Mouse (Mus musculus): ENCODE data around the gene Man1a.

Man1a gene

GRCm38 (mm10) chr10:54076420-54076819 lies at the start of gene Man1a:
Gene Man1a (minus strand): TSS chr10:54076609.
- in situ Hi-C loops (cut with MboI, MseI) = no loop called here

DNA sequence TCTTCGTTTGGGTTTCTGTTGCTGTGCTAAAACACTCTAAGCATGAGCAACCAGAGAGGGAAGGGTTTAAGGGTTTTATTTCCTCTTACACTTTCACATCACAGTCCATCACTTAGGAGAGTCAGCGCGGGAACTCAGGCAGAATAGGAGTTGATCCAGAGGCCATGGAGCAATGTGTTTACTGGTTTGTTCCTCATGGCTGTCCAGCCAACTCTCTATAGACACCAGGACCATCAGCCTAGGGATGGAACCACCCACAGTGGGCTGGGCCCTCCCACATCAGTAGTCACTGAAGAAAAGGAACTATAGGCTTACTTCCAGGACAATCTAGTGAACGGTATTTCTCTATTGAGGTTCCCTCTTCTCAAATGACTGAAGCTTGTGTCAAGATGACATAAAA lies 45.4 kb upstream of the Man1a start:
- in situ Hi-C loops (cut with MboI, MseI) = loop anchor here (10.0 kb wide), 1 partner anchor 133 kb away; no protein-coding TSS in a partner anchor

- in situ Hi-C loops (cut with MboI, MseI) = loop anchor here (10.0 kb wide), 1 partner anchor 134 kb away; no protein-coding TSS in a partner anchor
These were observed 44.0 kb upstream of the Man1a start for GRCm38 (mm10) chr10:54120375-54120774.

DNA sequence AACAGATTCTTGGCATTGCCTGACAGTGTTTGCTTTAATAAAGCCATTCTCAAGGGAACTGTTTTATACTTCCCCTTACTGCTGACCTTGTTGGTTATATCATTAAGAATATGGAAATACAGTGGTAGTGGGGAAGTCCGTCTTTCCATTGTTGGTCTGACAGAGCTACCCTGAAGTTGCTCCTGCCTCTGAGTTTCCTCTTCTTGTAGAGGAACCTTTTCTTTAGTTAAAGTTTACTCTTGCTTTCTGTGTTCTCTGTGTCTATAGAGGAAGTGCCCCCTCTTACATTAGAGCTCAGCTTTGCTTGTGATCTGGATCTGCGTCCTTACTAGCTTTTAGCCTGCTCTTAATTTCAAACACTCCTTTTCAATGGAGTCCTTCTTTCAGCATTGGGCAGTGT lies 42.9 kb upstream of the Man1a start:
- in situ Hi-C loops (cut with MboI, MseI) = no loop called here

GRCm38 (mm10) chr10:54118223-54118912 lies 42.0 kb upstream of the Man1a start:
- in situ Hi-C loops (cut with MboI, MseI) = no loop called here

- in situ Hi-C loops (cut with MboI, MseI) = no loop called here
These were observed 41.4 kb upstream of the Man1a start for GRCm38 (mm10) chr10:54117763-54118162.

GRCm38 (mm10) chr10:54103671-54104070 lies 27.3 kb upstream of the Man1a start:
- in situ Hi-C loops (cut with MboI, MseI) = no loop called here

DNA sequence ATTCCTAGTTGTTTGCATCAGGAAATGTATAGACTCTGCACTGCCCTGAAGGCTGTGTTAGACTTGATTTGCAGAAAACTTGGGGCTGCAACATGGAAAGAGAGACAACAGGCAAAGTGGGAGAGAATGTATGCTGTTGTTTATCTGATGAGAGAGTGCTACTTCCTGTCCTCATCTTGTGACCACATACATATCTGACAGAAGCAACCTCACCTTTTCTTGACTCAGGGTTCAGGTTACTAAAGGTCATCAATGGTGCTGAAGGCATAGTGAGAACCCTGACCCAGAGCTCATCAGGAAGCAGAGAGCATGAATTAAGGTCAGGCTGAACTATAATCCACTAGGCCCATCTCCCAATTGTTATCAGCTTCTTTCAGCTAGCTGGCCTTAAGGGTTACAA lies 15.7 kb upstream of the Man1a start:
- in situ Hi-C loops (cut with MboI, MseI) = no loop called here

DNA sequence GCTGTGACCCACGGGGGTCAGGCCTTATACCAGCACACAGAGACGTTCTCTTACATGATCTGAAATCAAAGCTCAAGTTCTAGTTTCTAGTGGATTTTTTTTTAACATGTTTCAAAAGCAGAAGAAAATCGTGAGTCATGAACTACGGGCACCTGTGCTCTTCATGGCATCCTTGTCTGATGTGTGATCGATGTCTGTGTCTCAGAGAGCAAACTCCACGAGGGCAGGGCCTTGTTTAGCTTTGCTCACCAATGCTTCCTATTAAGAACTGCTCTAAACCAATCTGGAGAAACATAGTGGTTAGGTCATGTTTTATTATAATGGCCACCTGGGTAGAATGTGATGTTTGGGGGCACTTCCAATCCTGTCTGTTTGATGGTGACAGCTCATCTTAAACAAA lies 13.5 kb upstream of the Man1a start:
- in situ Hi-C loops (cut with MboI, MseI) = loop anchor here (10.0 kb wide), 1 partner anchor 155 kb away; no protein-coding TSS in a partner anchor

DNA sequence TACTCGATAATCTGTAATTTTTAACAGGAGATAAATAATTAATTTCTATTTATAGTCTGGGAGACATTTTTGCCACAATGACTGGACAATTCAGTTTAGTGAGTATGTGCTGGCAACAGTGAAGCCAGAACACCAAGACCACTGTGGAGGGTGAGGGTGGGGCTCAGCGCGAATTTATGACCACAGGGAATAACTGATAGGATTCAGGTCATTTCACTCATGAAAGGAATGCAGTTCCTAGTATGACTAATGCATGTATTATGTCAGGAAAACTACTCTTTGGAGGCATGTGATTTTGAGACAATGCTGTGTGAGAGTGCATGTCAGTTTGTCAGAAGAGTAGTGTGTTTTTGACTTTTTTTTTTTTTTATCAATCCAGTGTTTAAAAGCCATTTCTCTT lies 10.9 kb upstream of the Man1a start:
- in situ Hi-C loops (cut with MboI, MseI) = loop anchor here (10.0 kb wide), 1 partner anchor 157 kb away; no protein-coding TSS in a partner anchor

- in situ Hi-C loops (cut with MboI, MseI) = loop anchor here (10.0 kb wide), 1 partner anchor 160 kb away; no protein-coding TSS in a partner anchor
These were observed 8.7 kb upstream of the Man1a start for GRCm38 (mm10) chr10:54085073-54085472.

DNA sequence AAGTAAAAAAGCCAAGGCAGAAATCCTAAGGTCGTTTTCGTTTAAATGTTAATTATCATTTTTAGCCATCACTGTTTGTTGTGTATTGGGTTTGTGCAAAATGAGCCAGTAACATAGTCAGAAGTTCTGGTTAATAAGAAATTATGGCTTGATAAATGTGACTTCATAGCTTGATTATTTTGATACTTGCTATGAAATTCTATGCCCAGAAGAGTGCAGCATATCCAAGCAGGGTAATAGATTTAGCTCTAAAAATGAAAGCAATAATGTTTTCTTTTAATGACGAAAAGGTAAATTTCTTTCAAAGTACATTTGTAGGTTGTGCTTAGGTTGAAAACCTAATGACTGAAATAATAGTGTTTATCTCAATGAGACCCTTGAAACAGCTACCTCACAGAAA lies 596 bp upstream of the Man1a start:
- in situ Hi-C loops (cut with MboI, MseI) = no loop called here

DNA sequence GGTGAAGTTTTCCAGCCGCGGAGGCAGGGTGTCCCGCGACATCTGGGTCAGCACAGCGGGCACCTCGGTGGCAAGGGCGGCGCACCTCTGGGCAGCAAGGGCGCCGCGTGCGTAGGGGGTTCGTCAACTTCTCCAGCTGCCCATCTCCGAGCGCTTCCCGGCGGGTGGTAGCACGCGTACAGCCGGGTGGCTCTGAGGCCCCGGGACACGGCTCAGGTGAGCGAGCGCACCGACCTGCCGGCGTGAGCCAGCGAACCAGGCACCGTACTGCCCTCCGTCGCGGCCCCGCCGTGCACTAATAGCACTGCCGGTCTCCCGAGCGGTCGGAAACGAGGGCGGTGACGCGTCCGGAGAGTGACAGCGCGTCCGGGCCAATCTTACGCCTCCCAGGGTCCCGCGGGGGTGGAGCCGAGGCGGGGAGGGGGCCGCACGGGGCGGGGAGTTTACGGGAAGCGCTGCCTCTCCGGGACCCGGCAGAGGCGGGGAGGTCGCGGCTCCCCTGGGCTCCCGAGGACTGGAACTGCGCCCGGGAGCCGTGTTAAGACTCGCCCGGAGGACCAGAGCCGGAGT lies 883 bp downstream of the Man1a start:
- in situ Hi-C loops (cut with MboI, MseI) = no loop called here

DNA sequence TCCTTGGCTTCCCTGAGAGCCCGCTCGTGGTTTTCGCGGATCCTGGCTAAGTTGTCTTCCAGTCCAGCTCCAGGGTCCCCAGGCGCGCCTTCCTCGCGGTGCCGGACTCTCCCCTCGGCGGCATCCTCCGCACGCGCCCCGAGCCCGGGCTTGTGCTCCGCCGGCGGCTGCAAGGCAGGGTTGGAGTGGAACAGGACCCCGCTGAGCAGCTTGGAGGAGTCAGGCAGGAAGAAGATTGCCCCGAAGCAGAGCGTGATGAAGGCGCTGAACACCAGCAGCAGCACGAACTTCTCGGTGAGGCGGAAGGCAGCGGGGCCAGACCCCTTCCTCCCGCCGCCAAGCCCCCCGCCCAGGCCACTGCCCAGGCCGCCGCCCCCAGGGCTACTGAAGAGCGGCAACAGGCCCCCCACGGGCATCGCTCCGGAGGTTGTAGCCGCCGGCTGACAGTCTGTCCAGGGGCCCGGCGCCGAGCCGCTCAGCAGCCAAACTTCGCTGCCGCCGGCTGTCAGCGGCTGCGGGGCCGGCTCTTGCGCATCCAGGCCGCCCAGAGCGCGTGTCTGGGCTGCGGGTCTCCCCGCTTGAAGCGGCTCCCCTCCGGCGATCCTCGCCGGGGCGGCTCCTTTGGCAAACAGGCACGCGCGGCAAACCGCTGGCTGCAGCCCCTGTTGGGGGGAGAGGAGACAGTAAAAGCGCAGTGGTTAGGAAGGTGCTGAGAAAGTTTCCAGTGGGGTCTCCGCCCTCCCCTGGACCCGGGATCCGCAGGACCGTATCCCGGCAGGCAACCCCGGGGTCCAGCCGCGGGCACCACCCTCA lies 1.6 kb downstream of the Man1a start:
- in situ Hi-C loops (cut with MboI, MseI) = loop anchor here (5.0 kb wide), 1 partner anchor 38 kb away; no protein-coding TSS in a partner anchor

GRCm38 (mm10) chr10:54074247-54074608 lies 2.2 kb downstream of the Man1a start:
- in situ Hi-C loops (cut with MboI, MseI) = loop anchor here (5.0 kb wide), 1 partner anchor 37 kb away; no protein-coding TSS in a partner anchor

- in situ Hi-C loops (cut with MboI, MseI) = loop anchor here (5.0 kb wide), 1 partner anchor 36 kb away; no protein-coding TSS in a partner anchor
These were observed 2.7 kb downstream of the Man1a start for GRCm38 (mm10) chr10:54073641-54074203.

- in situ Hi-C loops (cut with MboI, MseI) = loop anchor here (5.0 kb wide), 1 partner anchor 35 kb away; no protein-coding TSS in a partner anchor
These were observed 4.1 kb downstream of the Man1a start for GRCm38 (mm10) chr10:54072336-54072735.

DNA sequence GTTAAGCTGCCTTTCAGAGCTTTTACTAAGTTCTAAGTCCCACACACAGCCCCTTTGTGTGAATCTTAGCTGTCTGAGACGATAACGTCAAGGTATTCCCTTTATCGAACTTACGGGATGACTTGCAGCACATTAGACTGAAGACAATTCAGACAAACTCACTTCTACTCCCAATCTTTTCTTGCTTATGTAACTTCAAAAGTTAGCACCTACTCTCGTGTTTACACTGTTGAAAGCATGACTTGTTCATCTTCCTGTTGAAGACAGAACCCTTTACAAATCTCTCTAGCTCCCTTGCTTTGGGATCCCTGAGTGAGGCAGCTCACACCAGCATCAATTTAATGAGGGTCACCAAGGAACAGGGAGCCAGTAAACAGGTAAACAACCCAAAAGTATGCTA lies 5.9 kb downstream of the Man1a start:
- in situ Hi-C loops (cut with MboI, MseI) = loop anchor here (5.0 kb wide), 1 partner anchor 33 kb away; no protein-coding TSS in a partner anchor

DNA sequence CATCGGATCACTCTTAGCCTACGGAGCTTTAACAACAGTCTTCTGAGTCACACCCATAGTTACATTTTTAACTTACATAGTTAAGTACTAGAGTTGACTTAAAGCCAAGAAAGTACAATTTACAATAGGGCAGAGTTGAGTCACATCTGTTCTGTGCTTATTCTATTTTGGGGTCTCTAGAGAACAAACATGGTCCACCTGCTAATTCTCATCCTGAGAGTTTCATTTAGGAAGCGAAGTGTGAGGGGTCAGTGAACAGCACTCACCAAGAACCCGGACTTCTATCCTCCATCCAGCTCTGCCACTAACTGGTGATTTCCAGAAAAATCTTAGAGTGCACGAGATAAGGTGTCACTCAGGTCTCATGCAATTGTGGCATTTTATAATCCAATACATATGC lies 7.0 kb downstream of the Man1a start:
- in situ Hi-C loops (cut with MboI, MseI) = loop anchor here (10.0 kb wide), 1 partner anchor 205 kb away; no protein-coding TSS in a partner anchor

GRCm38 (mm10) chr10:54066683-54067082 lies 9.7 kb downstream of the Man1a start:
- in situ Hi-C loops (cut with MboI, MseI) = loop anchor here (10.0 kb wide), 1 partner anchor 202 kb away; no protein-coding TSS in a partner anchor

DNA sequence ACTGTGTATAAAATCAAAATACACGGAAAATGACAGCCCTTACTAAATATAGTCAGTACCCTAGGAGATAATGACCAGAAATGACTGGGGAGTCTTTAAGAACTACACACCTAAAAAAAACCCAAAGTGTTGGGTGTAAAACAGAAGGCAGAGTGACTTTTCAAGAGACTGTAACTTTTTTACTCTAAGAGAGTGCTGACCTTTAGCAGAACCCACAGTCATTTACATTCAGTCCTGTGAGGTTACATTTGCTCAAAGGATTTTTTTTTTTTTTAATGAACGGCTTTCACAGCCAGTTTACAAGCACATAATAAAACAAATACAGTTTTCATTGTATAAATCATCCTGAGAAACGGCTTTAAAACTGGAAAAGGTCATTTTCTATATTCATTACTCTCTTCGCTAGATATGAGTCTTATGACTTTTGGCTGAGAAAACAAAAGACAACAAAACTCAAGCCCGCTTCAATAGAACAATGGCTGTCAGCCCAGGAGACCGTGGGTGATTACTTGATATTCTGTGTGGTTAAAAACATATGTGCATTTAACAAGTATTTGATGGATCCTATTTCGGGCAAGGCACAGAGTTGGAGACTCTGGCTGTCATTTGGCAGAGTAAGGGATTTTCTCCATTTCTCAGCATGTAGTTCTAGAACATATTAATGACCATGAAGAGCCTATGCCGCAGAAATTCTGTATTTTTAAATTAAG lies 12.7 kb downstream of the Man1a start:
- in situ Hi-C loops (cut with MboI, MseI) = loop anchor here (10.0 kb wide), 1 partner anchor 199 kb away; no protein-coding TSS in a partner anchor
